Mouse (Mus musculus): Measurements from ENCODE around the gene Gemin6.

DNA sequence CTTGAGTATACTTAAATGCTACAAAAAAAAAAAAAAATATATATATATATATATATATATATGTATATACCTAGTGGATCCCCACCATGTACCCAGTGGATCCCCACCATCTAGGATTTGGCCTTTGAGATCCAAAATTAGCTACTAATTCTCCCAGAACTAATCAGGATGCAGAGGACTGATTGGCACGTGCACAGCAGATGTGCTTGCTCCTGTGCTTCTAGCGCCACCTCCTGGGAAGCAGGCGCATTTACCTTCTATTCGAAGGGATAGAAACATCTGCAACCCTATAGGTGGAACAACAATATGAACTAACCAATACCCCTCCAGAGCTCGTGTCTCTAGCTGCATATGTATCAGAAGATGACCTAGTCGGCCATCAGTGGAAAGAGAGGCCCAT is 44.3 kb upstream of the Gemin6 start:
- TF ChIP-seq CTCF (IDR thresholded peaks at IDR 0.05; ENCODE audit: low read depth), result peak; percentile 96
- no peak for TF ChIP-seq EP300 (IDR thresholded peaks at IDR 0.05; ENCODE audit: low read depth)
